Mouse (Mus musculus): ENCODE measurements around the gene Gm29094. TPM values are rescaled to one million over a fixed set of nuclear protein-coding genes. Genes with fewer than 3 reads are reported as not detected.

The Gm29094 gene
- polyA plus RNA-seq, 1 experiment from 2014 or later, result 0.36 TPM

DNA sequence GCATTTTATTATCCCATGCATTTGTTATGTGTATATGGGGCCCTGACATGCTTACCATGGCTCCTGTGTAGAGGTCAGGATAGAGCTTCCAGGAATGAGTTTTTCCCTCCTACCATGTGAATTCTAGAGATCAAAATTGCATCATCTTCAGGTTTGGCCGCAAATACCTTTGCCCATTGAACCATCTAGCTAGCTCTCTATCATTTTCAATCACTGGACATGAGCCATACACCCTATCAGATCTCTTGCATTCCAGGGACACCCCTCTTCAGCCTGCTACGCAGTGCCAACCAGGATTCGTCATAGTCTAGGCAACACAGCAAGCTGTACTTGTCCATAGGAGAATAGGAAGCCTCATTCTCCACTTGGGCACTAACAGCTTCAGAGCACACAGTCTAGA, 64.8 kb downstream of the Gm29094 start:
- Histone ChIP-seq H3K4me3 (ENCODE audit: low read depth, low read length) (no peak overlapping the region), H3K9me3 (replicated peaks; ENCODE audit: control insufficient read depth, low read length) (no peaks in the 10 kb centered on the region), H3K4me2 (ENCODE audit: low read depth, low read length) (no peak overlapping the region), H3K9ac (replicated peaks; ENCODE audit: low read length) (no peak overlapping the region), H3K27ac (replicated peaks; ENCODE audit: low read depth, low read length) (no peak overlapping the region), H3K4me1 (ENCODE audit: control insufficient read depth, insufficient read depth, low read length) (no peaks in the 10 kb centered on the region), H3K36me3 (replicated peaks; ENCODE audit: control insufficient read depth, insufficient read depth, low read depth, low read length) (no peaks in the 10 kb centered on the region), H3K27me3 (ENCODE audit: control insufficient read depth, insufficient read depth, low read length) (no peaks in the 10 kb centered on the region)
- ATAC-seq (replicated peaks; ENCODE audit: insufficient number of reproducible peaks, low FRiP score, low TSS enrichment, low read depth) (no peak), DNase-seq (ENCODE audit: low spot score) (no peak)
- WGBS, result 90% methylated on average over 3 of the region's 3 CpGs

DNA sequence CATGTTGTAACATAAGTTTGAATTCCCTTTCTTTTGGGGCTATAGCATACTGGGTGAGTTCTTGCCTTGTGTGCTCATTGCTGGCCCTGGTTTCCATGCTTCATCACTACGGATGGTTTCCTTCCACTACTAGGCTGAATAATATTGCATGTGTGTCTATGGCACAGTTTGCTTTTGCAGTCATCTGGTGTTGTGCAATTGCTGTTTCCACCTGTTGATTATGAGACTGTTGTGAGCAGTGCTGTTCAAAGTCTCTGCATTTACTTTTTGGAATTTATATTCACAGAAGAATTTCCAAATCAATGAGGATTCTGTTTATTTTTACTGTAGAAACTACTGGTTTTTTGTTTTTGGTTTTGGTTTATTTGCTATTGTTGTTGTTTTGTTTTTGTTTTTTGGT, 65.4 kb downstream of the Gm29094 start:
- Histone ChIP-seq H3K4me3 (ENCODE audit: low read depth, low read length) (no peak overlapping the region), H3K4me2 (ENCODE audit: low read depth, low read length) (no peak overlapping the region)
- 83% methylated on average over 1 of the region's 1 CpGs for whole genome bisulfite sequencing

More for the DNA sequence above, 65.4 kb downstream of the Gm29094 start:
- Histone ChIP-seq H3K27me3 (ENCODE audit: control insufficient read depth, insufficient read depth, low read length) (no peaks in the 10 kb centered on the region), H3K9me3 (replicated peaks; ENCODE audit: control insufficient read depth, low read length) (no peaks in the 10 kb centered on the region), H3K27ac (replicated peaks; ENCODE audit: low read depth, low read length) (no peak overlapping the region), H3K4me1 (ENCODE audit: control insufficient read depth, insufficient read depth, low read length) (no peaks in the 10 kb centered on the region), H3K9ac (replicated peaks; ENCODE audit: low read length) (no peak overlapping the region), H3K36me3 (replicated peaks; ENCODE audit: control insufficient read depth, insufficient read depth, low read depth, low read length) (no peaks in the 10 kb centered on the region)
- ATAC-seq (replicated peaks; ENCODE audit: insufficient number of reproducible peaks, low FRiP score, low TSS enrichment, low read depth) (no peak), DNase-seq (ENCODE audit: low spot score) (no peak)

Other genes starting within 250 kb of the Gm29094 start
- not detected in 2 replicates for gene Bcl2a1a, start 242.5 kb upstream of the Gm29094 start, polyA plus RNA-seq (2014; fragmentation: Nextera tagmentation; extraction: Ambion mirVana)
- not detected in 2 replicates for gene Trim43b, start 106.5 kb upstream of the Gm29094 start, polyA plus RNA-seq (2014; fragmentation: Nextera tagmentation; extraction: Ambion mirVana)
- gene Bcl2a1b, start 170 bp upstream of the Gm29094 start, polyA plus RNA-seq (2014; fragmentation: Nextera tagmentation; extraction: Ambion mirVana), result not detected in 2 replicates
- 17.3 and 22.2 TPM in 2 replicates for gene Mthfs, start 11.3 kb downstream of the Gm29094 start, polyA plus RNA-seq (2014; fragmentation: Nextera tagmentation; extraction: Ambion mirVana)

All from embryonic facial prominence, embryonic 11.5 days (tissue).